29 mouse cellular contexts compared by ENCODE assay signal in genomic region chr15:99234326-99235010, GRCm38 (mm10). TPM values are rescaled to one million over a fixed set of nuclear protein-coding genes. Genes with fewer than 3 reads are reported as not detected.
DNase-seq lines count a peak whose midpoint lies in the region; ATAC-seq lines count a peak whose summit lies in the region.
"Had no signal": no experiment of that assay in that cellular context is flagged by ENCODE, and none has a peak within 500 bp of the region (broad histone marks: within the 10 kb centered on the region; RNA-seq: fewer than 3 reads in every experiment).

No protein-coding gene starts in this region.

- H3K4me2 ChIP-seq in hindbrain, embryonic 12.5 days (replicated peaks) = no peak overlapping the region
- H3K4me2 ChIP-seq in liver, embryonic 12.5 days = no peak overlapping the region
- H3K4me2 ChIP-seq: forebrain, embryonic 15.5 days; heart, embryonic 12.5 days; hindbrain, embryonic 13.5 days; limb, embryonic 15.5 days; midbrain, embryonic 12.5 days; neural tube, embryonic 12.5 days had no signal

- no peak overlapping the region for H3K27ac ChIP-seq in hindbrain, embryonic 12.5 days
- no peak overlapping the region for H3K27ac ChIP-seq in hindbrain, embryonic 10.5 days
- H3K27ac ChIP-seq in liver, embryonic 12.5 days = no peak overlapping the region
- H3K27ac ChIP-seq: embryonic facial prominence, embryonic 10.5 days; forebrain, embryonic 15.5 days; hindbrain, embryonic 13.5 days; limb, embryonic 15.5 days; midbrain, embryonic 12.5 days; neural tube, embryonic 12.5 days had no signal

- peaks cover 2% of the 10 kb centered on the region for H3K4me1 ChIP-seq in hindbrain, embryonic 12.5 days
- H3K4me1 ChIP-seq in hindbrain, embryonic 10.5 days (replicated peaks) = peaks cover 35% of the 10 kb centered on the region
- peaks cover 6% of the 10 kb centered on the region; the same call in 1 of the 2 replicates for H3K4me1 ChIP-seq in liver, embryonic 12.5 days
- H3K4me1 ChIP-seq: forebrain, embryonic 15.5 days; heart, embryonic 12.5 days; hindbrain, embryonic 13.5 days; midbrain, embryonic 12.5 days had no signal

- H3K36me3 ChIP-seq in hindbrain, embryonic 12.5 days = no peaks in the 10 kb centered on the region
- no peaks in the 10 kb centered on the region for H3K36me3 ChIP-seq in hindbrain, embryonic 10.5 days
- no peaks in the 10 kb centered on the region for H3K36me3 ChIP-seq in liver, embryonic 12.5 days
- H3K36me3 ChIP-seq: embryonic facial prominence, embryonic 10.5 days; forebrain, embryonic 15.5 days; heart, embryonic 12.5 days; hindbrain, embryonic 13.5 days; limb, embryonic 15.5 days; midbrain, embryonic 12.5 days; neural tube, embryonic 12.5 days had no signal

- DNase-seq in hindbrain, embryonic 10.5 days (ENCODE audit: low spot score) = no peak
- peak; percentile 66 for DNase-seq in thymus, postnatal 0 days (ENCODE audit: low spot score)
- peak; percentile 73 for DNase-seq in yolk sac, embryonic 10.5 days (ENCODE audit: low spot score)
- DNase-seq in kidney, postnatal 10 days = no peak
- DNase-seq in left cerebral cortex, postnatal 14 days (ENCODE audit: low spot score in 2 of 2) = no peak
- DNase-seq: adrenal gland, postnatal 36 days; cerebellum, adult 9-11 months; gastrocnemius, postnatal 10 days; heart, adult 18-20 months; heart, postnatal 10 days; kidney, adult 9 months; kidney, postnatal 25 days; layer of hippocampus, postnatal 36 days; left cerebral cortex, postnatal 4 days; lung, adult 2 months; lung, postnatal 14 days; right cerebral cortex, adult 18-20 months; right cerebral cortex, postnatal 4 days had no signal

- H3K27me3 ChIP-seq in hindbrain, embryonic 12.5 days = peaks cover 34% of the 10 kb centered on the region
- H3K27me3 ChIP-seq in hindbrain, embryonic 10.5 days (ENCODE audit: insufficient read depth, poor library complexity, severe bottlenecking) = peaks cover 48% of the 10 kb centered on the region
- peaks cover 59% of the 10 kb centered on the region for H3K27me3 ChIP-seq in liver, embryonic 12.5 days (replicated peaks)

- intact Hi-C loops in left cerebral cortex, postnatal 14 days (cut with DNase I) = no loop called here

- 51% methylated on average over 12 of the region's 12 CpGs for WGBS in hindbrain, embryonic 12.5 days
- 49% methylated on average over 12 of the region's 12 CpGs for WGBS in hindbrain, embryonic 10.5 days
- 43% methylated on average over 12 of the region's 12 CpGs for WGBS in liver, embryonic 12.5 days (ENCODE audit: insufficient replicate concordance)

- no peak for ATAC-seq in hindbrain, embryonic 12.5 days (ENCODE audit: low FRiP score)
- peak; percentile 46 for ATAC-seq in liver, embryonic 12.5 days
- ATAC-seq: forebrain, embryonic 15.5 days had no signal

- H3K9me3 ChIP-seq in hindbrain, embryonic 12.5 days (replicated peaks) = no peaks in the 10 kb centered on the region
- no peaks in the 10 kb centered on the region for H3K9me3 ChIP-seq in hindbrain, embryonic 10.5 days
- no peaks in the 10 kb centered on the region for H3K9me3 ChIP-seq in liver, embryonic 12.5 days (replicated peaks)
- H3K9me3 ChIP-seq: embryonic facial prominence, embryonic 10.5 days; forebrain, embryonic 15.5 days; heart, embryonic 12.5 days; hindbrain, embryonic 13.5 days; limb, embryonic 15.5 days; midbrain, embryonic 12.5 days; neural tube, embryonic 12.5 days had no signal

- H3K4me3 ChIP-seq in hindbrain, embryonic 12.5 days = no peak overlapping the region
- no peak overlapping the region for H3K4me3 ChIP-seq in hindbrain, embryonic 10.5 days
- no peak overlapping the region for H3K4me3 ChIP-seq in liver, embryonic 12.5 days
- H3K4me3 ChIP-seq: embryonic facial prominence, embryonic 10.5 days; forebrain, embryonic 15.5 days; heart, embryonic 12.5 days; hindbrain, embryonic 13.5 days; limb, embryonic 15.5 days; midbrain, embryonic 12.5 days; neural tube, embryonic 12.5 days had no signal

- 0 out of 2 replicates have a peak overlapping the region, but pooled peaks have one; percentile 2 for H3K9ac ChIP-seq in hindbrain, embryonic 12.5 days
- no peak overlapping the region for H3K9ac ChIP-seq in liver, embryonic 12.5 days
- H3K9ac ChIP-seq: forebrain, embryonic 15.5 days; heart, embryonic 12.5 days; hindbrain, embryonic 13.5 days; limb, embryonic 15.5 days; midbrain, embryonic 12.5 days; neural tube, embryonic 12.5 days had no signal

RNA-seq across cellular contexts. Expression of gene Kcnh3, which starts 9.8 kb away (rescaled TPM):
- 0.40 TPM in 1 of 2 replicates, not detected in the other for polyA plus RNA-seq in hindbrain, embryonic 12.5 days (2016; fragmentation: Nextera tagmentation; extraction: Ambion mirVana)
- 0.04 and 0.12 TPM in 2 replicates for polyA plus RNA-seq in hindbrain, embryonic 10.5 days (2016; fragmentation: Nextera tagmentation; extraction: Ambion mirVana)
- polyA plus RNA-seq in liver, embryonic 12.5 days (2016; fragmentation: Nextera tagmentation; extraction: Ambion mirVana) = 0.10 TPM in 1 of 2 replicates, not detected in the other
- polyA plus RNA-seq in thymus, postnatal 0 days (2015; fragmentation: Nextera tagmentation; extraction: Ambion mirVana) = 20.0 and 20.8 TPM in 2 replicates
- total RNA-seq in left cerebral cortex, postnatal 14 days (2021) = 100 to 1,000 TPM; 161 to 175 TPM
- total RNA-seq: megakaryocyte progenitor cell, adult 5-6 weeks had no signal
- polyA plus RNA-seq: inflammation-experienced regulatory T-cells, adult 6 months had no signal

RNA-seq across cellular contexts. Expression of gene Mcrs1, which starts 17.3 kb away (rescaled TPM):
- 178 and 179 TPM in 2 replicates for polyA plus RNA-seq in hindbrain, embryonic 12.5 days (2016; fragmentation: Nextera tagmentation; extraction: Ambion mirVana)
- polyA plus RNA-seq in hindbrain, embryonic 10.5 days (2016; fragmentation: Nextera tagmentation; extraction: Ambion mirVana) = 194 and 213 TPM in 2 replicates
- polyA plus RNA-seq in liver, embryonic 12.5 days (2016; fragmentation: Nextera tagmentation; extraction: Ambion mirVana) = 71.8 and 77.0 TPM in 2 replicates
- 136 and 154 TPM in 2 replicates for polyA plus RNA-seq in thymus, postnatal 0 days (2015; fragmentation: Nextera tagmentation; extraction: Ambion mirVana)
- 10 to 100 TPM; 93.7 to 99.6 TPM for total RNA-seq in left cerebral cortex, postnatal 14 days (2021)

Comparison
In these comparisons a context has a peak if more than half of its experiments do, and no peak if none do; other contexts are left out.
1. DNase-seq: peak in thymus, postnatal 0 days (single experiment) and yolk sac, embryonic 10.5 days (single experiment); none in hindbrain, embryonic 10.5 days (single experiment), kidney, postnatal 10 days (single experiment) and left cerebral cortex, postnatal 14 days (0 of 2).
2. RNA of gene Kcnh3, which starts 9.8 kb away (polyA plus RNA-seq): 20.0 to 20.8 TPM in thymus, postnatal 0 days; 0.40 TPM in hindbrain, embryonic 12.5 days, 0.04 to 0.12 TPM in hindbrain, embryonic 10.5 days and 0.10 TPM in liver, embryonic 12.5 days; every median in the first group is over 10 times any median in the second.